ENCODE assay signal across 17 mouse cellular contexts in genomic region chr13:101418272-101418671, GRCm38 (mm10).
"Had no signal": no experiment of that assay in that cellular context is flagged by ENCODE, and none has a peak within 500 bp of the region (broad histone marks: within the 10 kb centered on the region; RNA-seq: fewer than 3 reads in every experiment).

No protein-coding gene starts in this region.

- H3K9ac ChIP-seq: limb, embryonic 12.5 days; liver, embryonic 13.5 days; liver, postnatal 0 days; midbrain, embryonic 15.5 days; neural tube, embryonic 13.5 days had no signal

- H3K4me2 ChIP-seq: limb, embryonic 12.5 days; liver, embryonic 13.5 days; midbrain, embryonic 11.5 days; midbrain, embryonic 15.5 days; neural tube, embryonic 13.5 days had no signal

- DNase-seq: kidney, postnatal 10 days; kidney, postnatal 4 days; liver; liver, embryonic 13.5 days; liver, postnatal 0 days; retina, postnatal 1 day; right cerebral cortex, postnatal 4 days; spleen, adult 18-20 months; thymus, adult 18-20 months; thymus, postnatal 25 days had no signal

- H3K27ac ChIP-seq: layer of hippocampus, adult 2 months; limb, embryonic 12.5 days; liver, embryonic 13.5 days; macrophage; midbrain, embryonic 15.5 days; neural tube, embryonic 13.5 days had no signal

- H3K27me3 ChIP-seq: liver, embryonic 13.5 days; midbrain, embryonic 15.5 days; neural tube, embryonic 13.5 days had no signal

- H3K9me3 ChIP-seq: limb, embryonic 12.5 days; liver, embryonic 13.5 days; midbrain, embryonic 15.5 days; neural tube, embryonic 13.5 days had no signal

- H3K36me3 ChIP-seq: limb, embryonic 12.5 days; liver, embryonic 13.5 days; midbrain, embryonic 15.5 days; neural tube, embryonic 13.5 days had no signal

- ATAC-seq: liver, postnatal 0 days; midbrain, embryonic 15.5 days had no signal

- H3K4me1 ChIP-seq: limb, embryonic 12.5 days; liver, embryonic 13.5 days; midbrain, embryonic 15.5 days had no signal

- H3K4me3 ChIP-seq: layer of hippocampus, adult 2 months; limb, embryonic 12.5 days; liver, embryonic 13.5 days; megakaryocyte, embryonic 14.5 days; midbrain, embryonic 15.5 days; neural tube, embryonic 13.5 days had no signal
